Mouse (Mus musculus) limb, embryonic 14.5 days (tissue): ENCODE results near the gene Prr13. TPM values are rescaled to one million over a fixed set of nuclear protein-coding genes. Genes with fewer than 3 reads are reported as not detected.

ENCODE experiments used
- ATAC-seq: fragments of 200-750 bp; cut with Nextera tagmentation; 2 replicates; pipeline ENCODE4 v1.8.0; 2017; ENCODE audit warnings: low read depth, moderate number of reproducible peaks, moderate TSS enrichment; ENCODE audit not compliant: low FRiP score
- DNase-seq: peaks from one replicate; pipeline ENCODE4 v3.0.0-alpha.2; 2015; ENCODE audit warnings: low spot score
- H3K27ac ChIP-seq: fragments of 300-500 bp; sonication (generic); replicated peaks from 2 replicates; pipeline ENCODE4 v1.5.1; 2014; ENCODE audit warnings: low read depth, mild to moderate bottlenecking, low read length, moderate library complexity, mixed read lengths
- H3K27me3 ChIP-seq: fragments of 300-500 bp; sonication (generic); 2 replicates; pipeline ENCODE4 v1.6.1; 2014; ENCODE audit warnings: low read length, mixed read lengths; ENCODE audit not compliant: control insufficient read depth, insufficient read depth
- H3K36me3 ChIP-seq: fragments of 300-500 bp; sonication (generic); 2 replicates; pipeline ENCODE4 v1.6.1; 2014; ENCODE audit warnings: mild to moderate bottlenecking, low read length, moderate library complexity, mixed read lengths; ENCODE audit not compliant: control insufficient read depth, insufficient read depth
- H3K4me1 ChIP-seq: fragments of 300-500 bp; sonication (generic); 2 replicates; pipeline ENCODE4 v1.6.1; 2014; ENCODE audit warnings: antibody characterized with exemption, low read length, mixed read lengths; ENCODE audit not compliant: control insufficient read depth, insufficient read depth
- H3K4me2 ChIP-seq: fragments of 300-500 bp; sonication (generic); replicated peaks from 2 replicates; pipeline ENCODE4 v1.6.1; 2014; ENCODE audit warnings: low read depth, mild to moderate bottlenecking, low read length, moderate library complexity; ENCODE audit not compliant: severe bottlenecking
- H3K4me3 ChIP-seq: fragments of 300-500 bp; sonication (generic); replicated peaks from 2 replicates; pipeline ENCODE4 v1.5.1; 2014; ENCODE audit warnings: low read length
- H3K9ac ChIP-seq: fragments of 300-500 bp; sonication (generic); 2 replicates; pipeline ENCODE4 v1.6.1; 2014; ENCODE audit warnings: mild to moderate bottlenecking, low read depth, low read length, moderate library complexity; ENCODE audit not compliant: severe bottlenecking
- H3K9me3 ChIP-seq: fragments of 300-500 bp; sonication (generic); 2 replicates; pipeline ENCODE4 v1.6.1; 2016; ENCODE audit warnings: low read length; ENCODE audit not compliant: control insufficient read depth
- POLR2A ChIP-seq: fragments of 200-500 bp; IDR thresholded peaks from 2 replicates; pipeline ENCODE4 v1.8.0; 2012; ENCODE audit warnings: inconsistent platforms, mild to moderate bottlenecking, moderate library complexity, borderline replicate concordance; ENCODE audit not compliant: insufficient read depth, insufficient read length; ENCODE audit errors: extremely low read depth
- WGBS: fragments of 180-500 bp; shearing (Covaris S2); extraction: QIAGEN DNeasy Blood & Tissue Kit; methylation state at CpG from one replicate; pipeline ENCODE4 v1.1.7; 2014; 5-methylcytosine and 5-hydroxymethylcytosine counted together
- polyA plus RNA-seq, 2 experiments: library from polyadenylated mRNA; depleted of rRNA in 1 of 2; stranded (reverse) in 1 of 2; unstranded in 1 of 2; fragments of >200 nt; fragmentation: Nextera tagmentation in 1 of 2; extraction: Ambion mirVana in 1 of 2; gene quantifications; 2 replicates each; pipeline versions ENCODE4 v1.2.1 to v1.2.3; 2012 to 2014

Gene Prr13
- polyA plus RNA-seq, 2 experiments = 67.8 to 76.6 TPM

DNA sequence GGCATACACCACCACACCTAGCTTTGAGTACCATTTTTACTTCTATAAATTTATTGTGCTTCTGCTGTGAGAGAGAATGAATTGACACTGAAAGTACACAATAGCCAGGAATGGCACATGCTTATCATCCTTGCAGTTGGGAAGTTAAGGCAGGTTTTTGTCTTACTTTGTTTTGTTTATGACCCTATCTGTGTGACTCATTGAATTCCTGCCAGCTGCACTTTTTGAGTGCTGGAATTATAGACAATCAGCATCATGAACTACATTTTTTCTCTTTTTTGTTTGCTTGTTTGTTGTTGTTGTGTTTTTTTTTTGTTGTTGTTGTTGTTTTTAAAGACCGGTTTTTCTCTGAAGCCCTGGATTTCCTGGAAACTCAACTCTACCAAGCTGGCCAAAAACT is 37.8 kb upstream of the Prr13 start:
- no peak overlapping the region for H3K9ac ChIP-seq
- no peak overlapping the region for H3K27ac ChIP-seq
- WGBS = 54% methylated on average over 1 of the region's 1 CpGs
- H3K4me1 ChIP-seq = no peaks in the 10 kb centered on the region
- no peak overlapping the region for H3K4me2 ChIP-seq
- TF ChIP-seq POLR2A = no peak
- H3K4me3 ChIP-seq = no peak overlapping the region
- H3K9me3 ChIP-seq = no peaks in the 10 kb centered on the region
- DNase-seq (no peak), ATAC-seq (no peak)
- peaks cover 44% of the 10 kb centered on the region for H3K36me3 ChIP-seq
- no peaks in the 10 kb centered on the region for H3K27me3 ChIP-seq

DNA sequence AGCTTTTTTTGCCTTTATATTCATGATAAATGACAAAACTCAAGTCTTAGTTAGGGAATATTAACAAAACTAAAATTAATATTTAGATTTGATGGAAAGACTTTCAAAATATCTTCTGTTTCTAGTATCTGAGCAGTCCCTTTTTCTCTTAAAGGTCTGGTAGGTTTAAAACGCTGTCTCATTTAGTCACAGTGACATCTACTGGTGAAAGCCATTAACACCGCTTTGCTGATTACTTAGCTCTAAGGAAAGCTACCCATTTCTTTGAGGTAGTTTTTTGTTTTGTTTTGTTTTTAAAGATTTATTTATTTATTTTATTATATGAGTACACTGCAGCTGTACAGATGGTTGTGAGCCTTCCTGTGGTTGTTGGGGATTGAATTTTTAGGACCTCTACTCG is 37.4 kb upstream of the Prr13 start:
- peaks cover 46% of the 10 kb centered on the region for H3K36me3 ChIP-seq
- H3K27ac ChIP-seq = no peak overlapping the region
- no peak for ATAC-seq
- peak; percentile 87 for DNase-seq
- H3K9me3 ChIP-seq = no peaks in the 10 kb centered on the region
- no peak for TF ChIP-seq POLR2A
- WGBS = 55% methylated on average over 3 of the region's 3 CpGs
- H3K4me1 ChIP-seq = no peaks in the 10 kb centered on the region
- no peak overlapping the region for H3K4me3 ChIP-seq
- no peaks in the 10 kb centered on the region for H3K27me3 ChIP-seq
- H3K4me2 ChIP-seq = no peak overlapping the region
- no peak overlapping the region for H3K9ac ChIP-seq

DNA sequence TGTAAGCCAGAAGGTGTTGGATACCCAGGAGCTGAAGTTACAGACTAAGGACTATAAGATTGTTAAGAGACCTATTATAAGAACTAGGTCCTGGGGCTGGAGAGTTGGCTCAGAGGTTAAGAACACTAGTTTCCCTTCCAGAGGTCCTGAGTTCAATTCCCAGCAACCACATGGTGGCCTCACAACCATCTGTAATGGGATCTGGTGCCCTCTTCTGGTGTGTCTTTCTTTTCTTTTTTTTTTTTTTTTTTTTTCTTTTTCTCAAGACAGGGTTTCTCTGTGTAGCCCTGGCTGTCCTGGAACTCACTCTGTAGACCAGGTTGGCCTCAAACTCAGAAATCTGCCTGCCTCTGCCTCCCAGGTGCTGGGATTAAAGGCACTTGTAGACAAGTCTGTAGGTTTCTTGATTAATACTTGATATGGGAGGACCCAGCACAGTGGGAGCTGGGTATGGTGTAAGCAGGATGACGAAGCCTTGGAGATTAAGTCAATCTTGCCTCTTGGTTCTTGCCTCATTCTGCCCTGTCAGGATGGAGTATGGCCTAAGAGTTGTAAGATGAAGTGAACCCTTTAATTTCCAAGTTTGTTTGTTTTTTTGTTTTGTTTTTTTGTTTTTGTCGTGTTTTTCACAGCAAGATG is 35.1 kb upstream of the Prr13 start:
- WGBS = 90% methylated on average over 2 of the region's 2 CpGs
- Histone ChIP-seq H3K4me2 (no peak overlapping the region), H3K9me3 (no peaks in the 10 kb centered on the region)

DNA sequence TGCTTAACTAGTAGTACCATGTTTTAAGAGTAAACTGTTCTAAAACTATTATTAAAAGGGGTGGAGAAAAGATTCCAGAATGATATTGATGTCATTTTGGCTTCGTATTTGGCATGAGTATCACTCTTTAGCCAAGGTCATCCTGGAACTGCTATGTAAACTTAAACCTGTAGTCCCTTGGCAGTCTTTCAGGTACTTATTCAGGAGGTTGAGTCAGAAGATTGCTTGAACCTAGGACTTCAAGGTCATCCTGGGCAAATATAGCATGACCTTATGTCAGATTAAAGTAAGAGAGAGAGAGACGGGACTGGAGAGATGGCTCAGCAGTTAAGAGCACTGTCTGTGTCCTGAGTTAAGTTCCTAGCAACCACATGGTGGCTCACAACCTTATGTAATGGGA is 34.2 kb upstream of the Prr13 start:
- no peak overlapping the region for H3K9ac ChIP-seq
- no peaks in the 10 kb centered on the region for H3K4me1 ChIP-seq
- DNase-seq (no peak), ATAC-seq (no peak)
- no peak overlapping the region for H3K4me2 ChIP-seq
- no peak for TF ChIP-seq POLR2A
- 87% methylated on average over 2 of the region's 2 CpGs for WGBS
- H3K27me3 ChIP-seq = no peaks in the 10 kb centered on the region
- no peak overlapping the region for H3K4me3 ChIP-seq
- no peak overlapping the region for H3K27ac ChIP-seq
- no peaks in the 10 kb centered on the region for H3K9me3 ChIP-seq
- H3K36me3 ChIP-seq = peaks cover 54% of the 10 kb centered on the region

More for the DNA sequence above, 35.1 kb upstream of the Prr13 start:
- Histone ChIP-seq H3K9ac (no peak overlapping the region), H3K4me3 (no peak overlapping the region), H3K27me3 (no peaks in the 10 kb centered on the region), H3K36me3 (peaks cover 51% of the 10 kb centered on the region), H3K27ac (no peak overlapping the region), H3K4me1 (no peaks in the 10 kb centered on the region)
- ATAC-seq = no peak
- no peak for DNase-seq
- no peak for TF ChIP-seq POLR2A

DNA sequence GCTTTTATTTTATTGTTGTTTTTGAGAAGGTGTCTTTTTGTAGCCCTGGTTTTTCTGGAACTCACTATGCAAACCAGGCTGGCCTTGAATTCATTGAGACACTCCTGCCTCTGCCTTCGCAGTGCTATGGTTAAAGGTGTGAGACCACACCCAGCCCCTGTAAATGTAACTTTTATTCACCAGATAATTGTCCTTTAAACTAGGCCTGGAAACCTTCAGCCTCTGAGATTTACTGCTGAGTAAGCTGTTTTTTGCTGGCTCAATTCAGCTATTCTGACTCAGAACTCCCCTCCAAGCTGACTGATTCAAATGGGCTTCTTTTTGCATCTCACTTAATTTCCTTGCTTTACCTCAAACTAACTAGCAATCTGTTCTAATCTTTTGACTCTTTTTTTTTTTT is 31.9 kb upstream of the Prr13 start:
- Histone ChIP-seq H3K27ac (no peak overlapping the region), H3K27me3 (no peaks in the 10 kb centered on the region), H3K4me2 (no peak overlapping the region), H3K4me3 (no peak overlapping the region), H3K9ac (no peak overlapping the region), H3K9me3 (no peaks in the 10 kb centered on the region), H3K36me3 (peaks cover 77% of the 10 kb centered on the region), H3K4me1 (no peaks in the 10 kb centered on the region)
- WGBS = 90% methylated on average over 1 of the region's 1 CpGs
- no peak for DNase-seq
- no peak for ATAC-seq
- TF ChIP-seq POLR2A = no peak
